Mouse (Mus musculus) limb, embryonic 11.5 days (tissue): ENCODE measurements around the gene Heatr4. TPM values are rescaled to one million over a fixed set of nuclear protein-coding genes. Genes with fewer than 3 reads are reported as not detected.

Source experiments
- ATAC-seq: fragments of 200-750 bp; cut with Nextera tagmentation; 2 replicates; pipeline ENCODE4 v1.8.0; 2017; ENCODE audit warnings: low read depth; ENCODE audit not compliant: insufficient number of reproducible peaks, low FRiP score, low TSS enrichment
- DNase-seq: peaks from one replicate; pipeline ENCODE4 v3.0.0-alpha.2; 2015; ENCODE audit warnings: low spot score
- H3K27ac ChIP-seq: fragments of 300-500 bp; sonication (generic); replicated peaks from 2 replicates; pipeline ENCODE4 v1.5.1; 2014; ENCODE audit warnings: low read depth, mild to moderate bottlenecking, low read length
- H3K27me3 ChIP-seq: fragments of 300-500 bp; sonication (generic); 2 replicates; pipeline ENCODE4 v1.6.1; 2014; ENCODE audit warnings: mild to moderate bottlenecking, low read length, mixed read lengths; ENCODE audit not compliant: control insufficient read depth, insufficient read depth
- H3K36me3 ChIP-seq: fragments of 300-500 bp; sonication (generic); 2 replicates; pipeline ENCODE4 v1.6.1; 2014; ENCODE audit warnings: mild to moderate bottlenecking, low read length, moderate library complexity, mixed read lengths; ENCODE audit not compliant: control insufficient read depth, insufficient read depth
- H3K4me1 ChIP-seq: fragments of 300-500 bp; sonication (generic); 2 replicates; pipeline ENCODE4 v1.6.1; 2014; ENCODE audit warnings: low read length, mixed read lengths; ENCODE audit not compliant: control insufficient read depth, insufficient read depth
- H3K4me2 ChIP-seq: fragments of 300-500 bp; sonication (generic); 2 replicates; pipeline ENCODE4 v1.6.1; 2014; ENCODE audit warnings: low read depth, mild to moderate bottlenecking, moderate library complexity; ENCODE audit not compliant: severe bottlenecking
- H3K4me3 ChIP-seq: fragments of 300-500 bp; sonication (generic); 2 replicates; pipeline ENCODE4 v1.5.1; 2014; ENCODE audit warnings: low read depth, low read length
- H3K9ac ChIP-seq: fragments of 300-500 bp; sonication (generic); 2 replicates; pipeline ENCODE4 v1.6.1; 2014; ENCODE audit warnings: mild to moderate bottlenecking, low read length
- H3K9me3 ChIP-seq: fragments of 300-500 bp; sonication (generic); 2 replicates; pipeline ENCODE4 v1.6.1; 2016; ENCODE audit warnings: low read length; ENCODE audit not compliant: control insufficient read depth
- WGBS: fragments of 180-500 bp; shearing (Covaris S2); extraction: QIAGEN DNeasy Blood & Tissue Kit; methylation state at CpG from one replicate; pipeline ENCODE4 v1.1.7; 2014; 5-methylcytosine and 5-hydroxymethylcytosine counted together
- polyA plus RNA-seq: library from polyadenylated mRNA; unstranded; fragments of >200 nt; fragmentation: Nextera tagmentation; extraction: Ambion mirVana; gene quantifications from 2 replicates; pipeline ENCODE4 v1.2.1, GENCODE M21; 2014

The Heatr4 gene
- polyA plus RNA-seq, 1 experiment from 2014 or later, result not detected

- DNase-seq (no peak), ATAC-seq (no peak)
- Histone ChIP-seq H3K27me3 (no peaks in the 10 kb centered on the region), H3K4me2 (peak overlapping the region; percentile 68), H3K9ac (peak overlapping the region; percentile 86; the same call in 1 of the 2 replicates), H3K4me1 (peaks cover 7% of the 10 kb centered on the region; the same call in 1 of the 2 replicates), H3K4me3 (peak overlapping the region; percentile 82), H3K9me3 (no peaks in the 10 kb centered on the region), H3K27ac (no peak overlapping the region), H3K36me3 (no peaks in the 10 kb centered on the region; the same call in none of the 2 replicates)
- 66% methylated on average over 32 of the region's 32 CpGs for WGBS
These were observed 32.7 kb downstream of the Heatr4 start for GRCm38 (mm10) chr12:83951711-83952575.

- under 1% methylated on average over 107 of the region's 116 CpGs for WGBS
- no peaks in the 10 kb centered on the region for H3K27me3 ChIP-seq
- peak; percentile 67 for DNase-seq
- no peaks in the 10 kb centered on the region for H3K9me3 ChIP-seq
- H3K4me3 ChIP-seq, result peak overlapping the region; percentile 82
- peaks cover 7% of the 10 kb centered on the region; the same call in 1 of the 2 replicates for H3K4me1 ChIP-seq
- ATAC-seq, result peak; percentile 32; the same call in 1 of the 2 replicates
- peak overlapping the region; percentile 62 for H3K27ac ChIP-seq
- H3K9ac ChIP-seq, result peak overlapping the region; percentile 86
- no peaks in the 10 kb centered on the region; the same call in none of the 2 replicates for H3K36me3 ChIP-seq
- H3K4me2 ChIP-seq, result peak overlapping the region; percentile 68
These were observed 33.6 kb downstream of the Heatr4 start for GRCm38 (mm10) chr12:83950840-83951701.

GRCm38 (mm10) chr12:83950493-83950839 lies 34.2 kb downstream of the Heatr4 start, which contains the start of gene Riox1:
Gene Riox1, plus strand, starts transcription at chr12:83950608.
- peak within 1 kb of the TSS; percentile 86 for H3K9ac ChIP-seq
- H3K27ac ChIP-seq, result peak within 1 kb of the TSS; percentile 62
- peak within 1 kb of the TSS; percentile 82 for H3K4me3 ChIP-seq
- under 1% methylated on average over 37 of the region's 37 CpGs for WGBS
- DNase-seq, result peak; percentile 88
- ATAC-seq, result peak; percentile 86; the same call in 1 of the 2 replicates
- H3K4me1 ChIP-seq, result peaks cover 7% of the 10 kb centered on the region; the same call in 1 of the 2 replicates
- H3K27me3 ChIP-seq, result no peaks in the 10 kb centered on the region
- H3K36me3 ChIP-seq, result no peaks in the 10 kb centered on the region; the same call in 1 of the 2 replicates
- H3K4me2 ChIP-seq, result peak within 1 kb of the TSS; percentile 68
- H3K9me3 ChIP-seq, result no peaks in the 10 kb centered on the region

GRCm38 (mm10) chr12:83949776-83950492 lies 34.7 kb downstream of the Heatr4 start:
- Histone ChIP-seq H3K27me3 (no peaks in the 10 kb centered on the region), H3K9me3 (no peaks in the 10 kb centered on the region), H3K9ac (peak overlapping the region; percentile 56), H3K4me2 (peak overlapping the region; percentile 68), H3K27ac (no peak overlapping the region), H3K4me1 (peaks cover 7% of the 10 kb centered on the region; the same call in 1 of the 2 replicates), H3K36me3 (no peaks in the 10 kb centered on the region; the same call in 1 of the 2 replicates), H3K4me3 (peak overlapping the region; percentile 82)
- DNase-seq, result no peak
- WGBS, result 30% methylated on average over 11 of the region's 11 CpGs
- ATAC-seq, result no peak

GRCm38 (mm10) chr12:83949043-83949442 lies 35.6 kb downstream of the Heatr4 start:
- Histone ChIP-seq H3K4me3 (no peak overlapping the region), H3K9ac (no peak overlapping the region), H3K27me3 (no peaks in the 10 kb centered on the region), H3K27ac (no peak overlapping the region), H3K4me1 (peaks cover 7% of the 10 kb centered on the region; the same call in 1 of the 2 replicates), H3K4me2 (no peak overlapping the region), H3K9me3 (no peaks in the 10 kb centered on the region), H3K36me3 (no peaks in the 10 kb centered on the region; the same call in 1 of the 2 replicates)
- ATAC-seq (no peak), DNase-seq (no peak)
- 83% methylated on average over 4 of the region's 4 CpGs for WGBS

GRCm38 (mm10) chr12:83947260-83947811 lies 37.3 kb downstream of the Heatr4 start:
- 91% methylated on average over 8 of the region's 8 CpGs for WGBS
- ATAC-seq (no peak), DNase-seq (no peak)
- H3K27ac ChIP-seq, result no peak overlapping the region
- H3K27me3 ChIP-seq, result no peaks in the 10 kb centered on the region
- no peak overlapping the region for H3K9ac ChIP-seq
- no peaks in the 10 kb centered on the region for H3K9me3 ChIP-seq
- no peaks in the 10 kb centered on the region for H3K36me3 ChIP-seq
- H3K4me3 ChIP-seq, result no peak overlapping the region
- peaks cover 7% of the 10 kb centered on the region; the same call in 1 of the 2 replicates for H3K4me1 ChIP-seq
- H3K4me2 ChIP-seq, result no peak overlapping the region

- Histone ChIP-seq H3K36me3 (no peaks in the 10 kb centered on the region), H3K4me1 (no peaks in the 10 kb centered on the region), H3K27ac (no peak overlapping the region), H3K9me3 (no peaks in the 10 kb centered on the region), H3K4me3 (no peak overlapping the region), H3K9ac (no peak overlapping the region), H3K4me2 (no peak overlapping the region), H3K27me3 (no peaks in the 10 kb centered on the region)
- no peak for ATAC-seq
- 90% methylated on average over 3 of the region's 3 CpGs for WGBS
- no peak for DNase-seq
These were observed 42.7 kb downstream of the Heatr4 start for GRCm38 (mm10) chr12:83941938-83942337.
